Mouse (Mus musculus) CH12.LX (cell line): Measurements from ENCODE around the gene Dhdds. TPM values are rescaled to one million over a fixed set of nuclear protein-coding genes. Genes with fewer than 3 reads are reported as not detected.

Experiments
- DNase-seq: peaks from one replicate; pipeline ENCODE4 v3.0.0-alpha.2; 2013; ENCODE audit errors: extremely low read depth
- H3K27ac ChIP-seq: 2 replicates; pipeline ENCODE4 v1.5.1; 2012; ENCODE audit warnings: low read depth, mild to moderate bottlenecking, control low read depth, moderate library complexity; ENCODE audit not compliant: insufficient read depth
- H3K27me3 ChIP-seq: replicated peaks from 2 replicates; pipeline ENCODE3; 2012; ENCODE audit warnings: inconsistent platforms
- H3K36me3 ChIP-seq, 2 experiments: replicated peaks in 1 of 2; 2 replicates each; pipeline versions ENCODE3 to v1.6.1; 2012; ENCODE audit warnings: inconsistent platforms in 1 of 2, low read length in 1 of 2, mild to moderate bottlenecking in 1 of 2, mixed read lengths in 1 of 2, moderate library complexity in 1 of 2; ENCODE audit not compliant: control insufficient read depth in 1 of 2, insufficient read depth in 1 of 2
- H3K4me1 ChIP-seq, 2 experiments: 2 replicates each; pipeline ENCODE4 v1.6.1; 2012; ENCODE audit warnings: inconsistent platforms in 1 of 2, moderate library complexity in 1 of 2; ENCODE audit not compliant: insufficient read depth in 2 of 2, control insufficient read depth in 1 of 2
- H3K4me2 ChIP-seq: 2 replicates; pipeline ENCODE4 v1.6.1; 2012; ENCODE audit warnings: low read depth, mild to moderate bottlenecking, control low read depth; ENCODE audit not compliant: poor library complexity, insufficient read depth, severe bottlenecking
- H3K4me3 ChIP-seq, 3 experiments: fragments of 150-350 bp in 1 of 3; sonication (generic) in 1 of 3; replicated peaks in 1 of 3; 2 replicates each; pipeline versions ENCODE3 to v1.5.1; 2011 to 2012; ENCODE audit warnings: low read depth in 2 of 3, low read length in 2 of 3, mild to moderate bottlenecking in 2 of 3, moderate library complexity in 2 of 3, control low read depth in 1 of 3, improper control_type of control experiment in 1 of 3, inconsistent platforms in 1 of 3, mixed read lengths in 1 of 3; ENCODE audit not compliant: poor library complexity in 1 of 3
- H3K79me2 ChIP-seq: replicated peaks from 2 replicates; pipeline ENCODE4 v1.6.1; 2012; ENCODE audit warnings: mild to moderate bottlenecking, moderate library complexity; ENCODE audit not compliant: control insufficient read depth, poor library complexity, insufficient read depth, severe bottlenecking; ENCODE audit errors: extremely low read depth
- H3K9ac ChIP-seq: 2 replicates; pipeline ENCODE4 v1.6.1; 2012; ENCODE audit warnings: low read depth, mild to moderate bottlenecking, control low read depth, moderate library complexity; ENCODE audit not compliant: insufficient read depth
- H3K9me3 ChIP-seq: replicated peaks from 2 replicates; pipeline ENCODE3; 2012; ENCODE audit warnings: low read length, inconsistent platforms, mixed read lengths
- CHD1 ChIP-seq: IDR thresholded peaks from 2 replicates; pipeline ENCODE4 v1.6.1; 2012; ENCODE audit warnings: low read depth, low read length, improper control_type of control experiment, inconsistent platforms
- CTCF ChIP-seq, 2 experiments: IDR thresholded peaks in 1 of 2; conservative IDR thresholded peaks in 1 of 2; 2 replicates each; pipeline ENCODE4 v1.5.1; 2011 to 2012; ENCODE audit warnings: low read depth in 2 of 2, low read length in 2 of 2, improper control_type of control experiment in 1 of 2, inconsistent platforms in 1 of 2, mild to moderate bottlenecking in 1 of 2, moderate library complexity in 1 of 2
- ETS1 ChIP-seq: conservative IDR thresholded peaks from 2 replicates; pipeline ENCODE4 v1.6.1; 2012; ENCODE audit warnings: low read depth, mild to moderate bottlenecking, inconsistent platforms, low read length, improper control_type of control experiment, moderate library complexity
- HCFC1 ChIP-seq: IDR thresholded peaks from 2 replicates; pipeline ENCODE4 v1.6.1; 2012; ENCODE audit warnings: low read depth, mild to moderate bottlenecking, inconsistent platforms, low read length, improper control_type of control experiment
- JUN ChIP-seq: IDR thresholded peaks from 2 replicates; pipeline ENCODE4 v1.6.1; 2011; ENCODE audit warnings: low read depth, mild to moderate bottlenecking, low read length, improper control_type of control experiment, moderate library complexity; ENCODE audit not compliant: insufficient read depth
- JUND ChIP-seq: conservative IDR thresholded peaks from 2 replicates; pipeline ENCODE4 v1.6.1; 2011; ENCODE audit warnings: low read depth, low read length, improper control_type of control experiment
- MEF2A ChIP-seq: IDR thresholded peaks from 2 replicates; pipeline ENCODE4 v1.6.1; 2014; ENCODE audit warnings: low read depth, mild to moderate bottlenecking, inconsistent platforms, low read length, improper control_type of control experiment, borderline replicate concordance
- MYC ChIP-seq: IDR thresholded peaks from 2 replicates; pipeline ENCODE4 v1.6.1; 2011; ENCODE audit warnings: low read depth, mild to moderate bottlenecking, improper control_type of control experiment, low read length
- NELFE ChIP-seq: IDR thresholded peaks from 2 replicates; pipeline ENCODE4 v1.6.1; 2011; ENCODE audit warnings: low read depth, low read length, improper control_type of control experiment
- NRF1 ChIP-seq: IDR thresholded peaks from 2 replicates; pipeline ENCODE4 v1.6.1; 2014; ENCODE audit warnings: low read depth, mild to moderate bottlenecking, inconsistent platforms, low read length, improper control_type of control experiment, moderate library complexity
- POLR2A ChIP-seq: IDR thresholded peaks from 2 replicates; pipeline ENCODE4 v1.6.1; 2011; ENCODE audit warnings: low read depth, mild to moderate bottlenecking, improper control_type of control experiment, low read length
- POLR2AphosphoS2 ChIP-seq: IDR thresholded peaks from 2 replicates; pipeline ENCODE4 v1.6.1; 2011; ENCODE audit warnings: low read depth, low read length, improper control_type of control experiment
- RAD21 ChIP-seq: IDR thresholded peaks from 2 replicates; pipeline ENCODE4 v1.6.1; 2011; ENCODE audit warnings: low read depth, mild to moderate bottlenecking, low read length, improper control_type of control experiment, moderate library complexity
- TBP ChIP-seq: conservative IDR thresholded peaks from 2 replicates; pipeline ENCODE4 v1.6.1; 2011; ENCODE audit warnings: low read depth, low read length, improper control_type of control experiment
- UBTF ChIP-seq: IDR thresholded peaks from 2 replicates; pipeline ENCODE4 v1.6.1; 2012; ENCODE audit warnings: low read depth, mild to moderate bottlenecking, inconsistent platforms, low read length, improper control_type of control experiment, moderate library complexity
- ZC3H11A ChIP-seq: IDR thresholded peaks from 2 replicates; pipeline ENCODE4 v1.6.1; 2012; ENCODE audit warnings: low read depth, mild to moderate bottlenecking, inconsistent platforms, low read length, improper control_type of control experiment
- ZKSCAN1 ChIP-seq: IDR thresholded peaks from 2 replicates; pipeline ENCODE4 v1.6.1; 2012; ENCODE audit warnings: low read depth, inconsistent platforms, low read length, improper control_type of control experiment, borderline replicate concordance
- ZNF384 ChIP-seq: IDR thresholded peaks from 2 replicates; pipeline ENCODE4 v1.6.1; 2012; ENCODE audit warnings: low read depth, low read length, improper control_type of control experiment, inconsistent platforms
- dilution Hi-C: fragments of 300-500 bp; cut with MboI; formaldehyde crosslinking; loops from 2 replicates; pipeline ENCODE4 v1.14.3; 2020; ENCODE audit warnings: low sequenced_read_pairs; ENCODE audit not compliant: extremely low pct_unique_long_range_greater_than_20kb, extremely low pct_ligation_motif_present
- in situ Hi-C: fragments of 300-500 bp; cut with MboI; formaldehyde crosslinking; loops from 3 replicates; pipeline ENCODE4 v1.14.3; 2019; ENCODE audit warnings: low sequenced_read_pairs, low pct_ligation_motif_present, low pct_unique_long_range_greater_than_20kb, mixed read lengths
- polyA plus RNA-seq: library from polyadenylated mRNA; unstranded; fragments of >175 nt; gene quantifications from 2 replicates; pipeline ENCODE4 v1.2.1, GENCODE M21; 2012; ENCODE audit warnings: low read depth; ENCODE audit not compliant: insufficient read length
- total RNA-seq, 2 experiments: library from RNA; depleted of rRNA; stranded (reverse); fragments of 300-350 nt in 1 of 2; fragments of >200 nt in 1 of 2; gene quantifications; 2 replicates each; pipeline ENCODE4 v1.2.3; 2012 to 2014

The Dhdds gene
- total and polyA plus RNA-seq, 3 experiments = 12.9 to 33.1 (median 29.4) TPM

DNA sequence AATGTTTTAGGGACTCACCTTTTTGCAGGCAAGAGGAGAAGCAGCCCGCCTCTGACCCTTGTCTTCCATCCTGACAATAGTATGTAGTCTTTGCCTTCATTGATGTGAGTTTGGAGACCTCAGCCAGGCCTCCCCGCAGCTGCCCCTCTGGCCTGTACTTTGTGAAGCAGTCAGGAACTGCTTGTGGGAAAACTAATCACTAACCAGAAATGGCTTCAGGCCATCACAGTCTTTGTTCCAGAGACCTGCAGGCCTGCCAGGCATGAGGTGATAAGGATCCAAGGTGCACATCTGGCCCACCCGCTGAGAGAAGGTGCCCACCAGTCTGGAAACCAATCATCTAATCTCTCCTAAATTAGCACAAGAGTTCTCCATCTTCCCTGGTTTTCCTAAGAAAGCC lies 68.9 kb downstream of the Dhdds start:
- no peaks in the 10 kb centered on the region for H3K79me2 ChIP-seq
- no peaks in the 10 kb centered on the region for H3K36me3 ChIP-seq
- in situ Hi-C loops = no loop called here
- no peak for DNase-seq
- H3K9me3 ChIP-seq = no peaks in the 10 kb centered on the region
- TF ChIP-seq CHD1 = no peak
- TF ChIP-seq MEF2A = no peak
- TF ChIP-seq ETS1 = no peak
- TF ChIP-seq POLR2AphosphoS2 = no peak
- no peak for TF ChIP-seq UBTF
- TF ChIP-seq ZKSCAN1 = no peak
- TF ChIP-seq TBP = no peak
- no peak for TF ChIP-seq CTCF (conservative IDR thresholded peaks at IDR 0.05 in 1 of 2, IDR thresholded peaks at IDR 0.05 in 1 of 2; ENCODE audit: low read depth in 2 of 2, low read length in 2 of 2)
- no peak for TF ChIP-seq JUND
- TF ChIP-seq JUN = no peak
- TF ChIP-seq ZC3H11A = no peak
- no peak for TF ChIP-seq RAD21
- TF ChIP-seq NRF1 = no peak
- no peak for TF ChIP-seq ZNF384
- TF ChIP-seq POLR2A = no peak
- TF ChIP-seq HCFC1 = no peak
- no peak for TF ChIP-seq NELFE
- no peak for TF ChIP-seq MYC
- dilution Hi-C loops = no loop called here
- no peak overlapping the region for H3K9ac ChIP-seq
- H3K4me3 ChIP-seq = no peak overlapping the region
- peaks cover 2 to 15% of the 10 kb centered on the region in 2 experiments; a peak in 2 of 4 replicates for H3K4me1 ChIP-seq
- no peak overlapping the region for H3K27ac ChIP-seq
- no peaks in the 10 kb centered on the region for H3K27me3 ChIP-seq
- H3K4me2 ChIP-seq = no peak overlapping the region

- H3K27ac ChIP-seq = no peak overlapping the region
- no peaks in the 10 kb centered on the region for H3K27me3 ChIP-seq
- H3K9ac ChIP-seq = no peak overlapping the region
- peaks cover 2 to 15% of the 10 kb centered on the region in 2 experiments; a peak in 2 of 4 replicates for H3K4me1 ChIP-seq
- no peak overlapping the region for H3K4me2 ChIP-seq
- H3K4me3 ChIP-seq = no peak overlapping the region
- peak; percentile 37 for DNase-seq
- H3K9me3 ChIP-seq = no peaks in the 10 kb centered on the region
- dilution Hi-C loops = no loop called here
- H3K79me2 ChIP-seq = no peaks in the 10 kb centered on the region
- no peaks in the 10 kb centered on the region for H3K36me3 ChIP-seq
- TF ChIP-seq CTCF (conservative IDR thresholded peaks at IDR 0.05 in 1 of 2, IDR thresholded peaks at IDR 0.05 in 1 of 2; ENCODE audit: low read depth in 2 of 2, low read length in 2 of 2) (peak; percentile 49 to 55), RAD21 (peak; percentile 2), ZNF384 (peak; percentile 95), MEF2A (no peak), JUND (no peak)
- in situ Hi-C loops = no loop called here
These were observed 69.4 kb downstream of the Dhdds start for GRCm38 (mm10) chr4:133931349-133931748.
